Mouse (Mus musculus): ENCODE results near the gene Kcnk10.

Gene Kcnk10

DNA sequence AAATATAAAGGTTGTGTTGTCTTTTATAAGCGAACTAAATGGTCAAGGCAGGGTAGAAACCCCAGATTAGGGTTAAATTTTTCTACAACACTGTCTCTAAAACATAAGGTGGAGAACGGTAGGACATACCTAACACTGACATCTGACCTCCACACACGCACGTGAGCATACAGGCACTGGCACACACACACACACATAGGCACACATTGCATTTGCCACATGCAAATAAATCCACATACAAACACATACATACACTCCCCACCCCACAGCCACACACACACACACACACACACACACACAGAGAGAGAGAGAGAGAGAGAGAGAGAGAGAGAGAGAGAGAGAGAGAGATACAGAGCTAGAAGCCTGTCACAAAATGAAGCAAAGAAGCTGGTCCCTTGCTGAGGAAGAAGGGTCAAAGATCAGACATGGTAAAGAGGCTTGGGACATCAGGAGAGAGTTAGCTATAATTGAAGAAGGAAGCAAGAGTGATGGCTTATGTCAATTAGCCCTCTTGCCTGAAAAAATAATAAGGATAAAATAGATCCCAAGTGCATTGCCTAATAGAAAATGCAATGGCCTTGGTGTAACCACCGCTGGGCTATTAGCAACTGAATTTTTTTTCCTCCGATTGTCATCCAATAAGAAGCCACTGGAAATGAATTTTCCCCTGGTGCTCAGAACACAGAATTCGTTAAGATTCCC lies 58.1 kb downstream of the Kcnk10 start:
- no peak for DNase-seq (ENCODE audit: inconsistent ontology term)

DNA sequence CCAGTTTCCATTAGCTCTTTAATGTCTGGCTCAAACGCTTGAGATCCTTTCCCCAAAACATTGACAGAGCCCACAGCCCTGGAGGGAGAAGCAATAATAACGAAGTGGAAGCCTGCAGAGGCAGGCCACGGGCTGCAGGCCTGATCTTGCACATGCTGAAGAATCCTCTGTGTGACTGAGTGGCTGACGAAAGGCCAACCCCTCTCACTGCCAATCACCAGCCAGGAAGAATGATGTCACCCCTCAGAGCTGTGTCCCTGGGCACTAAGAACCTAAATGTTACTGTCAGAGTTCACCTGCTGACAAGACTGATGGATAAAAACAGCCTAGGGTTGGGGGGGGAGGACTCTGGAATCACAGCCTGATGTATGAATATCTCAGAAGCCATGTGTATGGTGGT lies 72.5 kb downstream of the Kcnk10 start:
- no peak for DNase-seq (ENCODE audit: inconsistent ontology term)

GRCm38 (mm10) chr12:98501528-98502280 lies 76.4 kb downstream of the Kcnk10 start:
- no peak for DNase-seq (ENCODE audit: inconsistent ontology term)

- DNase-seq (ENCODE audit: inconsistent ontology term): no peak
Measured at GRCm38 (mm10) chr12:98501045-98501444, 77.1 kb downstream of the Kcnk10 start.

- DNase-seq (ENCODE audit: inconsistent ontology term): no peak
Measured at GRCm38 (mm10) chr12:98481460-98481859, 96.7 kb downstream of the Kcnk10 start.

- no peak for DNase-seq (ENCODE audit: inconsistent ontology term)
Measured at GRCm38 (mm10) chr12:98481048-98481447, 97.1 kb downstream of the Kcnk10 start.

DNA sequence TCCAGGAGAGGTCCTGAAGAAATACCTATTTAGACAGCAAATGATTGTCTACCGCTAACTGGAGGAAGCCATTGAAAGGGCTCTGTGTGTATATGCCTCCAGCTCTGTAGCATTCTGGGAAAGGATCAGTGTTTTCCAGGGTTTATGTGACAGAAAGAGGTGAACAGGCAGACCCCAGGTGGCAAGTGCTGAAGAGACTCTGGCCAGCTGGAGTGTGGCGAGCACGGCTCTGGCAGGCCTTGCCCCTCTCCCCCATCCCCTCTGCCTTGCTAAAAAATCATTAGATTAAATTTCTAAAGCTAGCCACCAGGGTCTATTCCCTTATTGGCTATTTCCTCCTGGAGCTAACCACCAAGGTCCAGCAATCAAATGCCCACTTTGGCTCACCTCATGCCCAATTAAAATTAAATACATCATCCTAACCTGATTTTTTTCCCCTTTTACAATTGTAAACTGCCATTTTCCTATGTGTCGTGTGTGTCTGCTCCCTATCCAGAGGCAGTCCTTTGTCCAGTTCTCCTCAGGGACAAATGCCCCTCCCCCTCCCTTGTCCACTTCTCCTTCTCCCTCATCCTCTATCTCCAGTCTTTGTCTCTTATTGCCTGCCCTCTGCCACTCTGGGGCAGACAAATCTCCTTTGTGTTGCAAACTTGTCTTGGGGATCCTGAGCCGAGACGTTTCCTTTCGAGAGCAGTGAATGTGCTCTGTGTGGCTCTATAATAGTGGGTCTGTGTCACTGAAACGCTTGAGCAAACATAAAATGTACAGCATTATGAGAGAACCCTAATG lies 100.2 kb downstream of the Kcnk10 start:
- no peak for DNase-seq (ENCODE audit: inconsistent ontology term)

DNA sequence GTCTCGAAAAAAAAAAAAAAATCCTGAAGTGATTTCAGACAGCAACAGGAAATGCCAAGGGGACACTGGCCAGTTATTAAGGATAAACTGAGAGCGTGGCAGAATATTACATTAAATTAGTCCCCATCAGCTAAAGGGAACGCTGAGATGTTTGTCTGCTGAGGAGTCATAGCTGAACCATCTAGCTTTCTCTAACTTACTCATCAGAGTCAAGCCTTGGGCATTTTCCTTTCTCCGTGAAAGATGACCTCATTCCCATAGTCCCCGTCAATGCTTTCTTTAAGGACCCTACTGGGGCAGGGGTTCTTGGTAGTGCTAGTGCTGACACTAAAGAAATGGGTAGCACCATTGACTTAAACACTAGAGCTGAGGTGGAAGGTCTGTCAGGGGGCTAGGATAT lies 106.9 kb downstream of the Kcnk10 start:
- no peak for DNase-seq (ENCODE audit: inconsistent ontology term)

GRCm38 (mm10) chr12:98470097-98470496 lies 108.0 kb downstream of the Kcnk10 start:
- DNase-seq (ENCODE audit: inconsistent ontology term): no peak

- no peak for DNase-seq (ENCODE audit: inconsistent ontology term)
Measured at GRCm38 (mm10) chr12:98467793-98468192, 110.3 kb downstream of the Kcnk10 start.

DNA sequence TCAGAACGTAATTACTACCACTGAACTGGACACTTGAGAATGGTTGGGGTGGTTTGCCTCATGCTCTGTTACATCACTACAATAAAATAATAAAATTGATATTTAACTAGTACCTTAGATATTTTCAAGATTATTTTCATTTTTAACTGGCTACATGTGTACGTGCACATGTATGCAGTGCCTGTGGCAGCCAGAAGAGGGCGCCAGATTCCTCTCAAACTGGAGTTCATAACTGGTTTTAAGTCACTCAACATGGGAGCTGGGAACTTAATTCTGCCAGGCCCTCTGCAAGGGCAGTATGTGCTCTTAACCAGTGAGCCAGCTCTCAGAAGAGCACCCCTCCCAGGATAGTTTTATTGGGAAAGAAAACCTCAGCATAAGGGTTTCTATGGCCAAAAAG lies 118.2 kb downstream of the Kcnk10 start:
- DNase-seq (ENCODE audit: inconsistent ontology term): no peak

DNA sequence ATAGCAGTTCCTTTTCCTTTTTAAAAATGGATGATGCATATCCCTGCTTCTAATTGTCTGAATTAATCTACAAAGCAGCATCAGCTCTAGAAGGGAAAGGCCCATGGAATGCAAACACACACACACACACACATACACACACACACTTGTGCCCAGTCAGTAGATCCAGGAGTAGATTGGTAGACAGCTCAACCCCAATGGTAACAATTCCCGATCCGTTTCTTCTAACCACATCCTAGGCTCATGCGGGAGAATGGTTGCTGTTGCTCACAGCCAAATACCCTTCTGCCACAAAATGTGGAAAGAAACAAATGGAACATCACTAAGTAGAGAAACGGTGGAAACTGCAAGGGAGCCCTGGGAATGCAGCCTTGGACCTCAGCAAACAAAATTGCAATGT lies 119.2 kb downstream of the Kcnk10 start:
- DNase-seq (ENCODE audit: inconsistent ontology term): no peak

- DNase-seq (ENCODE audit: inconsistent ontology term): no peak
Measured at GRCm38 (mm10) chr12:98458516-98458915, 119.6 kb downstream of the Kcnk10 start.

DNA sequence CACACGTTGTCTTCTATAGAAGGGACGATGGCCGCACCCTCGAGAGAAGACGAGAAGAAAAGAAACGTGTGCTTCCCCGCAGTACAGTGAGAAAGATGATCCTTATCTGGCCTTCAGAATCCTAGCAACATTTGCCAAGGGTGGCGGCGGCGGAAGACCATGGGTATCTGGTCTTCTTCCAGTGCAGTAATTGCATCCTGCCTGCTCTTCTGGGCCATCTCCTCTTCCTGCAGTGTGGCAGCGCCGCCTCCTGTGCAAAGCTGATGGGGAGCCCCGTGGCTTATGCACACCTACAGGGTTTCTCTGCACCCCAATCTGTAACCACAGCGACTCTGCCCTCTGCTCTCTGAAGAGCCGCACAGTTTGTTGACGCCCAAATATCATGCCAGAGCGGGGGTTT lies 124.9 kb downstream of the Kcnk10 start:
- DNase-seq (ENCODE audit: inconsistent ontology term): no peak

DNA sequence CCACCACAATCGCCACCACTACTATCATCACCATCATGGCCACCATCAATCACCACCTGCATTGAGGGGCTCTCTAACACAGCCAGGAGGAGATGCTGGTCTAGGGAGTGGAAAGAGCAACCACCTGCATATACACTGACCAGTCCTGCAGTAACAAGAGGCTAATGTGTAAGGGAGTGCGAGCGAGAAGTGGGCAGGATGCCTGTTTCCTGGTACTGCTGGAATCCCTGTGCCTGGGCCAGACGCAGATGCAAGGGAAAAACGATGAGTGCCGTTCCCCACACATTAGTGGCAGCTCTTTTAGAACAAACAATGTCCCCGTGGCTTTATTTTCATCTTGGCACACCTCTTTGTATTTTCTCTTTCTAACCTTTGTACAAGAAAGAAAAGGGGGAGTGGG lies 125.5 kb downstream of the Kcnk10 start:
- DNase-seq (ENCODE audit: inconsistent ontology term): no peak

DNA sequence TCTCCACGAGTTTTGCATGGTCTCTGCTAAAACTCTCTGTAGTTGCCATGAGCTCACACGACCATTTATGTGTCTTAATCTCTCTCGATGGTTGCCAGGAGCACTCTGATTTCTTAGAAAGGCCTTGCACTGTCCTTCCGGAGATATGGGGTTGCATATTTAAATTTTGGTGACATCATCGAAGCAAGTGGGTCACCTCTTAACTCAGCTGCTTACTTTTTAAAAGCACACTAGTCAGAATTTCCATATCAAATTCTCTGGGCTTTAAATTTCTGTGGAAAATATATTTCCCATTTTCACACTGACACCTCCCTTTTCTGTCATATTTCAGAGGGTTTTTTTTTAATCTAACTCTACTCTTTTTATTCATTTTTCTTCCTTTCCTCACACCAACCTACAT lies 132.5 kb downstream of the Kcnk10 start:
- no peak for DNase-seq (ENCODE audit: inconsistent ontology term)

GRCm38 (mm10) chr12:98444860-98445259 lies 133.2 kb downstream of the Kcnk10 start:
- no peak for DNase-seq (ENCODE audit: inconsistent ontology term)

GRCm38 (mm10) chr12:98443754-98444153 lies 134.4 kb downstream of the Kcnk10 start:
- DNase-seq (ENCODE audit: inconsistent ontology term): no peak

- DNase-seq (ENCODE audit: inconsistent ontology term): no peak
Measured at GRCm38 (mm10) chr12:98438080-98438479, 140.0 kb downstream of the Kcnk10 start.

- no peak for DNase-seq (ENCODE audit: inconsistent ontology term)
Measured at GRCm38 (mm10) chr12:98430683-98431082, 147.4 kb downstream of the Kcnk10 start.

GRCm38 (mm10) chr12:98421340-98421739 lies 156.8 kb downstream of the Kcnk10 start:
- DNase-seq (ENCODE audit: inconsistent ontology term): no peak

DNA sequence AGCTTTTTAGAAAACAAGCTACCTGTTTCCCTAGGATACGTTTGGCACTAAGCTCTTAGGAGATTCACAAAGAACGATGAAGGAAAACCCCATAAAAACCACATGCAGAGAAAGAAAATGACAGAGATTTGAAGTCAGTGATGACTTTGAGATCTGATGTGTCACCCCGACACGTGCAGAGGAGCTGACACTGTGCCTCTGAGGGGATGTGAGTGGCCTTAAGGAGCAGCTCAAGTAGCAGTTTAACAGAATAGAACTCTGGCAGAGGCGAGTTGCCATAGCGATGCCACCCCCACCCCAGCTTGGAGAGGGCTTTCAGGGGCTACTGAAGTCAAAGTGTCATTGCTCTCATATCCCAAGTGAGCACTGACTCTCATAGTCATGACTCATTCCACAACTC lies 158.3 kb downstream of the Kcnk10 start:
- DNase-seq (ENCODE audit: inconsistent ontology term): no peak

DNA sequence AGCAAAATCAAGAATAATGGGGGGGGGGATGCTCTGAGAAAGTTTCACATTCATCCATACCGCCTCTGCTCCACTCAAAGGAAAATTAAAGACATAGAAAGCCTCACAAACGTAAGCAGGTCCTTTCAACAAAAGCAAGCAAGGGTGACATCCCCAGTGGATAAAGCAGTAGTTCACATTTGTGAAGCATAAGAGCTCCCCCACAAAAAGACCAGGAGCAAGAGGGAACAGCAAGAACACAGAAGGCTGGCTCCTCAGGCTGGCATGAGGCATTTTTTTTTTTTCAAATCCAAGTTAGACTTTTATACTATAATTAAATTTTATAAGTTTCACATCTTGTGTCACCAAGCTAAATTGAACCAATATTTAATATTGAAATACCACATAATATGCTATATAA lies 168.5 kb downstream of the Kcnk10 start:
- no peak for DNase-seq (ENCODE audit: inconsistent ontology term)
